Mouse (Mus musculus): ENCODE results near the gene Gmeb1.

GRCm38 (mm10) chr4:132269740-132270560 lies 8.5 kb upstream of the Gmeb1 start:
- TF ChIP-seq FLI1 (IDR thresholded peaks at IDR 0.05; ENCODE audit: low read length) (no peak), GATA1 (IDR thresholded peaks at IDR 0.05; ENCODE audit: borderline replicate concordance, low read length) (no peak)

Measured in megakaryocyte, embryonic 14.5 days (primary cell).